In genomic region chr7:74013601-74014175, GRCm38 (mm10) we compare ENCODE assay signal across 8 mouse cellular contexts. TPM values are rescaled to one million over a fixed set of nuclear protein-coding genes. Genes with fewer than 3 reads are reported as not detected.
DNase-seq lines count a peak whose midpoint lies in the region; ATAC-seq lines count a peak whose summit lies in the region.

Gene St8sia2, minus strand, starts transcription at chr7:74013690.

- peak; percentile 67 for ATAC-seq in embryonic facial prominence, embryonic 13.5 days (ENCODE audit: insufficient number of reproducible peaks, insufficient read depth, low FRiP score, low TSS enrichment, low read depth)
- ATAC-seq in limb, embryonic 12.5 days (ENCODE audit: insufficient number of reproducible peaks, insufficient read depth, low FRiP score, low TSS enrichment, low read depth), result peak; percentile 90
- ATAC-seq in midbrain, embryonic 12.5 days (ENCODE audit: low FRiP score, low read depth), result peak; percentile 89
- ATAC-seq in inflammation-experienced regulatory T-cells, adult 6 months, result no peak

- H3K9ac ChIP-seq in embryonic facial prominence, embryonic 13.5 days, result peak within 1 kb of the TSS; percentile 79
- H3K9ac ChIP-seq in limb, embryonic 12.5 days (replicated peaks), result peak within 1 kb of the TSS; percentile 91
- peak within 1 kb of the TSS; percentile 97 for H3K9ac ChIP-seq in midbrain, embryonic 12.5 days (replicated peaks)

- H3K4me3 ChIP-seq in embryonic facial prominence, embryonic 13.5 days, result peak within 1 kb of the TSS; percentile 84
- peak within 1 kb of the TSS; percentile 84 for H3K4me3 ChIP-seq in limb, embryonic 12.5 days (replicated peaks)
- H3K4me3 ChIP-seq in midbrain, embryonic 12.5 days, result peak within 1 kb of the TSS; percentile 94

- peaks cover 15% of the 10 kb centered on the region for H3K27me3 ChIP-seq in embryonic facial prominence, embryonic 13.5 days
- peaks cover 28% of the 10 kb centered on the region for H3K27me3 ChIP-seq in limb, embryonic 12.5 days
- peaks cover 24% of the 10 kb centered on the region for H3K27me3 ChIP-seq in midbrain, embryonic 12.5 days

- DNase-seq in right cerebral cortex, postnatal 4 days, result peak; percentile 65
- DNase-seq in right cerebral cortex, adult 18-20 months, result no peak
- peak; percentile 44 to 51 for DNase-seq in heart, postnatal 14 days
- peak; percentile 9 to 33 for DNase-seq in urinary bladder, adult 18-20 months (ENCODE audit: low spot score in 2 of 2)

- peak within 1 kb of the TSS; percentile 90 for H3K4me2 ChIP-seq in embryonic facial prominence, embryonic 13.5 days
- peak within 1 kb of the TSS; percentile 83 for H3K4me2 ChIP-seq in limb, embryonic 12.5 days
- H3K4me2 ChIP-seq in midbrain, embryonic 12.5 days (replicated peaks), result peak within 1 kb of the TSS; percentile 78

- under 1% methylated on average over 29 of the region's 42 CpGs for WGBS in embryonic facial prominence, embryonic 13.5 days
- WGBS in limb, embryonic 12.5 days, result 0% methylated on average over 30 of the region's 42 CpGs
- under 1% methylated on average over 32 of the region's 42 CpGs for WGBS in midbrain, embryonic 12.5 days

- peak within 1 kb of the TSS; percentile 82 for H3K27ac ChIP-seq in embryonic facial prominence, embryonic 13.5 days
- H3K27ac ChIP-seq in limb, embryonic 12.5 days, result peak within 1 kb of the TSS; percentile 89
- H3K27ac ChIP-seq in midbrain, embryonic 12.5 days (replicated peaks), result peak within 1 kb of the TSS; percentile 97

- peaks cover 23% of the 10 kb centered on the region for H3K4me1 ChIP-seq in embryonic facial prominence, embryonic 13.5 days
- peaks cover 33% of the 10 kb centered on the region for H3K4me1 ChIP-seq in limb, embryonic 12.5 days (replicated peaks)
- H3K4me1 ChIP-seq in midbrain, embryonic 12.5 days, result peaks cover 44% of the 10 kb centered on the region

- intact Hi-C loops in heart, postnatal 14 days (cut with DNase I), result no loop called here

- no peaks in the 10 kb centered on the region for H3K9me3 ChIP-seq in embryonic facial prominence, embryonic 13.5 days
- no peaks in the 10 kb centered on the region for H3K9me3 ChIP-seq in limb, embryonic 12.5 days
- H3K9me3 ChIP-seq in midbrain, embryonic 12.5 days, result no peaks in the 10 kb centered on the region

- no peaks in the 10 kb centered on the region for H3K36me3 ChIP-seq in embryonic facial prominence, embryonic 13.5 days
- no peaks in the 10 kb centered on the region for H3K36me3 ChIP-seq in limb, embryonic 12.5 days
- no peaks in the 10 kb centered on the region for H3K36me3 ChIP-seq in midbrain, embryonic 12.5 days

RNA-seq across cellular contexts. Expression of gene St8sia2, which starts in this region (rescaled TPM):
- polyA plus RNA-seq in embryonic facial prominence, embryonic 13.5 days (2015; fragmentation: Nextera tagmentation; extraction: Ambion mirVana), result 17.0 and 18.2 TPM in 2 replicates
- 1 to 10 TPM in 1 of 2 experiments, under 1 TPM in 1; 0.68 to 1.0 TPM for total RNA-seq in heart, postnatal 14 days (2021)
- polyA plus RNA-seq in limb, embryonic 12.5 days (2016; fragmentation: Nextera tagmentation; extraction: Ambion mirVana), result 14.6 and 19.4 TPM in 2 replicates
- polyA plus RNA-seq in midbrain, embryonic 12.5 days (2016; fragmentation: Nextera tagmentation; extraction: Ambion mirVana), result 45.8 and 51.4 TPM in 2 replicates
- not detected for polyA plus RNA-seq in inflammation-experienced regulatory T-cells, adult 6 months (2017; shearing (Covaris generic))

Comparison
In these comparisons a context has a peak if more than half of its experiments do, and no peak if none do; other contexts are left out.
1. RNA of gene St8sia2 (polyA plus RNA-seq): 45.8 to 51.4 TPM in midbrain, embryonic 12.5 days, 17.0 to 18.2 TPM in embryonic facial prominence, embryonic 13.5 days and 14.6 to 19.4 TPM in limb, embryonic 12.5 days; not detected in inflammation-experienced regulatory T-cells, adult 6 months; every median in the first group is over 10 times any median in the second.
2. Peak in every context shown above with its lines, with median percentiles within 50 percentile points of each other: H3K27ac ChIP-seq, H3K4me2 ChIP-seq, H3K4me3 ChIP-seq and H3K9ac ChIP-seq.